Mouse (Mus musculus) lung, embryonic 16.5 days (tissue): ENCODE measurements around the gene Pten. TPM values are rescaled to one million over a fixed set of nuclear protein-coding genes. Genes with fewer than 3 reads are reported as not detected.

ENCODE experiments used
- ATAC-seq: fragments of 200-750 bp; cut with Nextera tagmentation; 2 replicates; pipeline ENCODE4 v1.8.0; 2017; ENCODE audit warnings: low read depth, mild to moderate bottlenecking, moderate library complexity
- H3K27ac ChIP-seq: fragments of 300-500 bp; sonication (generic); 2 replicates; pipeline ENCODE4 v1.5.1; 2014; ENCODE audit warnings: mild to moderate bottlenecking, control low read depth, low read length
- H3K27me3 ChIP-seq: fragments of 300-500 bp; sonication (generic); 2 replicates; pipeline ENCODE4 v1.6.1; 2014; ENCODE audit warnings: low read depth, low read length, mixed read lengths; ENCODE audit not compliant: control insufficient read depth, insufficient read depth
- H3K36me3 ChIP-seq: fragments of 300-500 bp; sonication (generic); 2 replicates; pipeline ENCODE4 v1.6.1; 2014; ENCODE audit warnings: low read length; ENCODE audit not compliant: control insufficient read depth, insufficient read depth
- H3K4me1 ChIP-seq: fragments of 300-500 bp; sonication (generic); replicated peaks from 2 replicates; pipeline ENCODE4 v1.6.1; 2014; ENCODE audit warnings: low read length, mixed read lengths; ENCODE audit not compliant: control insufficient read depth, insufficient read depth
- H3K4me2 ChIP-seq: fragments of 300-500 bp; sonication (generic); 2 replicates; pipeline ENCODE4 v1.6.1; 2014; ENCODE audit warnings: low read depth, low read length, control low read depth
- H3K4me3 ChIP-seq: fragments of 300-500 bp; sonication (generic); 2 replicates; pipeline ENCODE4 v1.5.1; 2014; ENCODE audit warnings: mild to moderate bottlenecking, low read length, control low read depth
- H3K9ac ChIP-seq: fragments of 300-500 bp; sonication (generic); 2 replicates; pipeline ENCODE4 v1.6.1; 2014; ENCODE audit warnings: low read length, control low read depth
- H3K9me3 ChIP-seq: fragments of 300-500 bp; sonication (generic); 2 replicates; pipeline ENCODE4 v1.6.1; 2016; ENCODE audit warnings: low read length; ENCODE audit not compliant: control insufficient read depth
- WGBS: fragments of 180-500 bp; shearing (Covaris S2); extraction: QIAGEN DNeasy Blood & Tissue Kit; methylation state at CpG from one replicate; pipeline ENCODE4 v1.1.7; 2014; 5-methylcytosine and 5-hydroxymethylcytosine counted together
- polyA plus RNA-seq: library from polyadenylated mRNA; unstranded; fragments of >200 nt; fragmentation: Nextera tagmentation; extraction: Ambion mirVana; gene quantifications from 2 replicates; pipeline ENCODE4 v1.2.1, GENCODE M21; 2015

Gene Pten
- polyA plus RNA-seq, 1 experiment from 2014 or later, result 9.5 TPM

- Histone ChIP-seq H3K9ac (no peak overlapping the region), H3K27me3 (peaks cover 2% of the 10 kb centered on the region; the same call in 1 of the 2 replicates), H3K36me3 (no peaks in the 10 kb centered on the region), H3K9me3 (no peaks in the 10 kb centered on the region), H3K27ac (no peak overlapping the region), H3K4me1 (peaks cover 5% of the 10 kb centered on the region; the same call in 1 of the 2 replicates), H3K4me2 (no peak overlapping the region), H3K4me3 (no peak overlapping the region)
- ATAC-seq, result no peak
- 82% methylated on average over 6 of the region's 6 CpGs for whole genome bisulfite sequencing
Observed at GRCm38 (mm10) chr19:32752357-32752756, 4.9 kb upstream of the Pten start.

GRCm38 (mm10) chr19:32753386-32753785 lies 3.9 kb upstream of the Pten start:
- Histone ChIP-seq H3K9ac (no peak overlapping the region), H3K4me2 (no peak overlapping the region), H3K27ac (no peak overlapping the region), H3K4me3 (no peak overlapping the region), H3K4me1 (peaks cover 5% of the 10 kb centered on the region; the same call in 1 of the 2 replicates), H3K27me3 (peaks cover 2% of the 10 kb centered on the region; the same call in 1 of the 2 replicates), H3K36me3 (no peaks in the 10 kb centered on the region), H3K9me3 (no peaks in the 10 kb centered on the region)
- ATAC-seq, result no peak
- WGBS, result 77% methylated on average over 3 of the region's 3 CpGs

GRCm38 (mm10) chr19:32754188-32755000 lies 2.9 kb upstream of the Pten start:
- no peaks in the 10 kb centered on the region for H3K36me3 ChIP-seq
- H3K9ac ChIP-seq, result no peak overlapping the region
- peaks cover 5% of the 10 kb centered on the region; the same call in 1 of the 2 replicates for H3K4me1 ChIP-seq
- WGBS, result 30% methylated on average over 15 of the region's 15 CpGs
- H3K27ac ChIP-seq, result no peak overlapping the region
- H3K4me3 ChIP-seq, result no peak overlapping the region
- peaks cover 2% of the 10 kb centered on the region; the same call in 1 of the 2 replicates for H3K27me3 ChIP-seq
- H3K9me3 ChIP-seq, result no peaks in the 10 kb centered on the region
- H3K4me2 ChIP-seq, result no peak overlapping the region
- no peak for ATAC-seq

- peak overlapping the region; percentile 97 for H3K4me2 ChIP-seq
- WGBS, result 5% methylated on average over 12 of the region's 12 CpGs
- peak overlapping the region; percentile 87 for H3K9ac ChIP-seq
- no peaks in the 10 kb centered on the region for H3K36me3 ChIP-seq
- H3K4me3 ChIP-seq, result peak overlapping the region; percentile 96
- H3K27me3 ChIP-seq, result peaks cover 2% of the 10 kb centered on the region; the same call in 1 of the 2 replicates
- peak overlapping the region; percentile 96 for H3K27ac ChIP-seq
- no peak for ATAC-seq
- H3K4me1 ChIP-seq, result peaks cover 5% of the 10 kb centered on the region; the same call in 1 of the 2 replicates
- no peaks in the 10 kb centered on the region for H3K9me3 ChIP-seq
Observed at GRCm38 (mm10) chr19:32755104-32755791, 2.0 kb upstream of the Pten start.

- Histone ChIP-seq H3K9ac (peak overlapping the region; percentile 87), H3K9me3 (no peaks in the 10 kb centered on the region), H3K4me2 (peak overlapping the region; percentile 97), H3K4me3 (peak overlapping the region; percentile 96), H3K27me3 (peaks cover 2% of the 10 kb centered on the region; the same call in 1 of the 2 replicates), H3K36me3 (no peaks in the 10 kb centered on the region), H3K27ac (peak overlapping the region; percentile 96), H3K4me1 (peaks cover 10% of the 10 kb centered on the region)
- ATAC-seq, result peak; percentile 76
- WGBS, result under 1% methylated on average over 53 of the region's 53 CpGs
Observed at GRCm38 (mm10) chr19:32755792-32756635, 1.3 kb upstream of the Pten start.

- 0% methylated on average over 14 of the region's 14 CpGs for WGBS
- H3K4me1 ChIP-seq, result peaks cover 12% of the 10 kb centered on the region
- no peaks in the 10 kb centered on the region for H3K36me3 ChIP-seq
- H3K27ac ChIP-seq, result peak overlapping the region; percentile 96
- peaks cover 2% of the 10 kb centered on the region; the same call in 1 of the 2 replicates for H3K27me3 ChIP-seq
- peak overlapping the region; percentile 97 for H3K4me2 ChIP-seq
- peak overlapping the region; percentile 96 for H3K4me3 ChIP-seq
- no peaks in the 10 kb centered on the region for H3K9me3 ChIP-seq
- peak; percentile 34 for ATAC-seq
- H3K9ac ChIP-seq, result peak overlapping the region; percentile 86
Observed at GRCm38 (mm10) chr19:32756636-32756899, 729 bp upstream of the Pten start.

- H3K9ac ChIP-seq, result peak overlapping the region; percentile 100
- no peaks in the 10 kb centered on the region for H3K36me3 ChIP-seq
- H3K27ac ChIP-seq, result peak overlapping the region; percentile 99
- H3K27me3 ChIP-seq, result peaks cover 2% of the 10 kb centered on the region; the same call in 1 of the 2 replicates
- ATAC-seq, result peak; percentile 10
- peak overlapping the region; percentile 96 for H3K4me3 ChIP-seq
- WGBS, result 0% methylated on average over 39 of the region's 69 CpGs
- no peaks in the 10 kb centered on the region for H3K9me3 ChIP-seq
- H3K4me1 ChIP-seq, result peaks cover 15% of the 10 kb centered on the region
- H3K4me2 ChIP-seq, result peak overlapping the region; percentile 97
Observed at GRCm38 (mm10) chr19:32757831-32758792, 815 bp downstream of the Pten start.

- Histone ChIP-seq H3K9me3 (no peaks in the 10 kb centered on the region), H3K4me3 (peak overlapping the region; percentile 96), H3K27me3 (no peaks in the 10 kb centered on the region), H3K4me1 (peaks cover 15% of the 10 kb centered on the region), H3K27ac (peak overlapping the region; percentile 99; the same call in 1 of the 2 replicates), H3K9ac (peak overlapping the region; percentile 100), H3K36me3 (no peaks in the 10 kb centered on the region), H3K4me2 (peak overlapping the region; percentile 97)
- no peak for ATAC-seq
- WGBS, result under 1% methylated on average over 11 of the region's 11 CpGs
Observed at GRCm38 (mm10) chr19:32758793-32759161, 1.5 kb downstream of the Pten start.
